Mouse (Mus musculus): ENCODE results near the gene Fat1. TPM values are rescaled to one million over a fixed set of nuclear protein-coding genes. Genes with fewer than 3 reads are reported as not detected.
A peak's percentile ranks its signal among the peaks of the same experiment; 100 is the strongest.

Gene Fat1
- polyA plus RNA-seq, 1 experiment from 2014 or later = 18.9 TPM

- no peaks in the 10 kb centered on the region for H3K9me3 ChIP-seq
- H3K4me1 ChIP-seq = peaks cover 40% of the 10 kb centered on the region
- peaks cover 12% of the 10 kb centered on the region; the same call in 1 of the 2 replicates for H3K27me3 ChIP-seq
- no peak for ATAC-seq (ENCODE audit: low FRiP score, low read depth)
- no peak overlapping the region for H3K4me2 ChIP-seq (replicated peaks)
- no peaks in the 10 kb centered on the region for H3K36me3 ChIP-seq
- H3K9ac ChIP-seq (replicated peaks) = no peak overlapping the region
- 96% methylated on average over 8 of the region's 8 CpGs for WGBS
- H3K4me3 ChIP-seq = no peak overlapping the region
- H3K27ac ChIP-seq (replicated peaks) = no peak overlapping the region
Observed at GRCm38 (mm10) chr8:44967521-44968039, 32.3 kb downstream of the Fat1 start.

- H3K27me3 ChIP-seq = peaks cover 16% of the 10 kb centered on the region
- no peak overlapping the region for H3K4me2 ChIP-seq (replicated peaks)
- no peaks in the 10 kb centered on the region for H3K9me3 ChIP-seq
- ATAC-seq (ENCODE audit: low FRiP score, low read depth) = no peak; the same call in 1 of the 2 replicates
- no peak overlapping the region for H3K27ac ChIP-seq (replicated peaks)
- peaks cover 37% of the 10 kb centered on the region for H3K4me1 ChIP-seq
- 18% methylated on average over 12 of the region's 12 CpGs for WGBS
- H3K9ac ChIP-seq (replicated peaks) = no peak overlapping the region
- H3K36me3 ChIP-seq = no peaks in the 10 kb centered on the region
- H3K4me3 ChIP-seq = no peak overlapping the region
Observed at GRCm38 (mm10) chr8:44970093-44970492, 34.8 kb downstream of the Fat1 start.

- Histone ChIP-seq H3K9ac (replicated peaks) (no peak overlapping the region; the same call in 1 of the 2 replicates), H3K36me3 (no peaks in the 10 kb centered on the region), H3K9me3 (no peaks in the 10 kb centered on the region), H3K27ac (replicated peaks) (no peak overlapping the region), H3K4me2 (replicated peaks) (peak overlapping the region; percentile 32), H3K4me3 (no peak overlapping the region), H3K27me3 (peaks cover 16% of the 10 kb centered on the region), H3K4me1 (peaks cover 38% of the 10 kb centered on the region)
- WGBS = 5% methylated on average over 6 of the region's 6 CpGs
- no peak for ATAC-seq (ENCODE audit: low FRiP score, low read depth)
Observed at GRCm38 (mm10) chr8:44971346-44971745, 36.1 kb downstream of the Fat1 start.

GRCm38 (mm10) chr8:44971964-44972363, 36.7 kb downstream of the Fat1 start:
- peaks cover 38% of the 10 kb centered on the region for H3K4me1 ChIP-seq
- H3K27ac ChIP-seq (replicated peaks) = no peak overlapping the region
- H3K4me3 ChIP-seq = no peak overlapping the region
- peaks cover 16% of the 10 kb centered on the region for H3K27me3 ChIP-seq
- H3K4me2 ChIP-seq (replicated peaks) = 0 out of 2 replicates have a peak overlapping the region, but pooled peaks have one; percentile 21
- no peak overlapping the region for H3K9ac ChIP-seq (replicated peaks)
- H3K36me3 ChIP-seq = no peaks in the 10 kb centered on the region
- WGBS = 4% methylated on average over 5 of the region's 5 CpGs
- no peaks in the 10 kb centered on the region for H3K9me3 ChIP-seq
- no peak for ATAC-seq (ENCODE audit: low FRiP score, low read depth)

- H3K27me3 ChIP-seq = peaks cover 4% of the 10 kb centered on the region
- H3K9me3 ChIP-seq = no peaks in the 10 kb centered on the region
- H3K4me2 ChIP-seq (replicated peaks) = no peak overlapping the region
- H3K4me1 ChIP-seq = peaks cover 42% of the 10 kb centered on the region
- WGBS = 62% methylated on average over 9 of the region's 9 CpGs
- H3K27ac ChIP-seq (replicated peaks) = no peak overlapping the region
- ATAC-seq (ENCODE audit: low FRiP score, low read depth) = no peak
- no peaks in the 10 kb centered on the region for H3K36me3 ChIP-seq
- H3K4me3 ChIP-seq = no peak overlapping the region
- no peak overlapping the region for H3K9ac ChIP-seq (replicated peaks)
Observed at GRCm38 (mm10) chr8:44975113-44975512, 39.9 kb downstream of the Fat1 start.

GRCm38 (mm10) chr8:44975654-44976053, 40.4 kb downstream of the Fat1 start:
- peaks cover 42% of the 10 kb centered on the region for H3K4me1 ChIP-seq
- H3K4me3 ChIP-seq = no peak overlapping the region
- WGBS = 89% methylated on average over 4 of the region's 4 CpGs
- H3K4me2 ChIP-seq (replicated peaks) = no peak overlapping the region
- no peaks in the 10 kb centered on the region for H3K36me3 ChIP-seq
- peaks cover 4% of the 10 kb centered on the region for H3K27me3 ChIP-seq
- no peak overlapping the region for H3K9ac ChIP-seq (replicated peaks)
- no peak for ATAC-seq (ENCODE audit: low FRiP score, low read depth)
- H3K9me3 ChIP-seq = no peaks in the 10 kb centered on the region
- no peak overlapping the region for H3K27ac ChIP-seq (replicated peaks)

GRCm38 (mm10) chr8:44978622-44979021, 43.4 kb downstream of the Fat1 start:
- H3K4me1 ChIP-seq = peaks cover 28% of the 10 kb centered on the region
- no peak for ATAC-seq (ENCODE audit: low FRiP score, low read depth)
- WGBS = 91% methylated on average over 9 of the region's 9 CpGs
- peaks cover 4% of the 10 kb centered on the region for H3K27me3 ChIP-seq
- no peaks in the 10 kb centered on the region for H3K9me3 ChIP-seq
- no peak overlapping the region for H3K27ac ChIP-seq (replicated peaks)
- H3K4me3 ChIP-seq = no peak overlapping the region
- H3K9ac ChIP-seq (replicated peaks) = no peak overlapping the region
- no peaks in the 10 kb centered on the region for H3K36me3 ChIP-seq
- no peak overlapping the region for H3K4me2 ChIP-seq (replicated peaks)

GRCm38 (mm10) chr8:44979245-44979644, 44.0 kb downstream of the Fat1 start:
- H3K4me1 ChIP-seq = peaks cover 28% of the 10 kb centered on the region
- H3K4me3 ChIP-seq = no peak overlapping the region
- 31% methylated on average over 6 of the region's 6 CpGs for WGBS
- H3K9me3 ChIP-seq = no peaks in the 10 kb centered on the region
- no peak for ATAC-seq (ENCODE audit: low FRiP score, low read depth)
- no peak overlapping the region for H3K27ac ChIP-seq (replicated peaks)
- H3K9ac ChIP-seq (replicated peaks) = no peak overlapping the region
- peaks cover 4% of the 10 kb centered on the region for H3K27me3 ChIP-seq
- no peaks in the 10 kb centered on the region for H3K36me3 ChIP-seq
- H3K4me2 ChIP-seq (replicated peaks) = no peak overlapping the region

GRCm38 (mm10) chr8:44980030-44980429, 44.8 kb downstream of the Fat1 start:
- H3K4me1 ChIP-seq = peaks cover 25% of the 10 kb centered on the region; the same call in 1 of the 2 replicates
- ATAC-seq (ENCODE audit: low FRiP score, low read depth) = peak; percentile 57
- H3K9me3 ChIP-seq = no peaks in the 10 kb centered on the region
- H3K27ac ChIP-seq (replicated peaks) = peak overlapping the region; percentile 30; the same call in 1 of the 2 replicates
- no peaks in the 10 kb centered on the region; the same call in none of the 2 replicates for H3K27me3 ChIP-seq
- no peak overlapping the region for H3K4me3 ChIP-seq
- H3K36me3 ChIP-seq = no peaks in the 10 kb centered on the region
- 48% methylated on average over 12 of the region's 12 CpGs for WGBS
- no peak overlapping the region for H3K4me2 ChIP-seq (replicated peaks)
- no peak overlapping the region for H3K9ac ChIP-seq (replicated peaks)

- Histone ChIP-seq H3K27me3 (peaks cover 19% of the 10 kb centered on the region), H3K27ac (replicated peaks) (no peak overlapping the region), H3K36me3 (peaks cover 11% of the 10 kb centered on the region), H3K9me3 (no peaks in the 10 kb centered on the region), H3K4me3 (no peak overlapping the region), H3K9ac (replicated peaks) (no peak overlapping the region), H3K4me2 (replicated peaks) (peak overlapping the region; percentile 15; the same call in 1 of the 2 replicates), H3K4me1 (peaks cover 16% of the 10 kb centered on the region)
- peak; percentile 73 for ATAC-seq (ENCODE audit: low FRiP score, low read depth)
- 26% methylated on average over 10 of the region's 10 CpGs for WGBS
Observed at GRCm38 (mm10) chr8:44985326-44986288, 50.4 kb downstream of the Fat1 start.

GRCm38 (mm10) chr8:44991700-44992487, 56.6 kb downstream of the Fat1 start:
- no peaks in the 10 kb centered on the region for H3K9me3 ChIP-seq
- peaks cover 55% of the 10 kb centered on the region for H3K4me1 ChIP-seq
- H3K27me3 ChIP-seq = peaks cover 24% of the 10 kb centered on the region
- H3K4me3 ChIP-seq = no peak overlapping the region
- H3K36me3 ChIP-seq = peaks cover 11% of the 10 kb centered on the region
- ATAC-seq (ENCODE audit: low FRiP score, low read depth) = no peak; the same call in 1 of the 2 replicates
- H3K4me2 ChIP-seq (replicated peaks) = peak overlapping the region; percentile 5
- WGBS = 17% methylated on average over 21 of the region's 21 CpGs
- no peak overlapping the region for H3K9ac ChIP-seq (replicated peaks)
- H3K27ac ChIP-seq (replicated peaks) = no peak overlapping the region
